Mouse (Mus musculus) v-Abl transformed pro-B cells (cell line): ENCODE data around the gene Homer2.

ENCODE experiments used
- in situ Hi-C, 2 experiments: fragments of 400-800 bp; cut with MboI; formaldehyde crosslinking; loops; one replicate each; pipeline ENCODE4 v1.15.1; 2025; ENCODE audit not compliant: unreplicated experiment in 2 of 2

The Homer2 gene

GRCm38 (mm10) chr7:81653988-81654387, 53.3 kb downstream of the Homer2 start:
- in situ Hi-C loops, result no loop called here

GRCm38 (mm10) chr7:81652296-81652695, 55.0 kb downstream of the Homer2 start:
- in situ Hi-C loops, result no loop called here

- in situ Hi-C loops, result no loop called here
Observed at GRCm38 (mm10) chr7:81651284-81651683, 56.0 kb downstream of the Homer2 start.

DNA sequence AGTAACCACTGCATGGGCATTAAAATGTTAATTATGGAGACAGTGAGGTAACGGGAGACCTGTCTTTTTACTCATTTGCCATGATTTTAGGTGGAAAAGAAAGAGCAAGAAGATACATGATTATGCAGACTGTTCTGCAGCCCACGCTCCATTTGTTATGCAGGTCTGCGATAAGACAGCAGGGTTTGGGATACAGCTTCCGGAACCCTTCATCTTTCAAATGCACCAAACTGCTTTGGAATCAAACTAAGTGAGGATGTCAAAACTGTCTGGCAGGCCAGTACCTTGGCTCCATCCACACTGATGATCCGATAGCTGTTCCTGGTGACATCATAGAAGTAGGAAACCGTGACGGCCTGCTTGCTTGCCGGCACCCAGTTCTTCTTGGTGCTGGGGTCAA, 58.1 kb downstream of the Homer2 start:
- in situ Hi-C loops, result no loop called here

DNA sequence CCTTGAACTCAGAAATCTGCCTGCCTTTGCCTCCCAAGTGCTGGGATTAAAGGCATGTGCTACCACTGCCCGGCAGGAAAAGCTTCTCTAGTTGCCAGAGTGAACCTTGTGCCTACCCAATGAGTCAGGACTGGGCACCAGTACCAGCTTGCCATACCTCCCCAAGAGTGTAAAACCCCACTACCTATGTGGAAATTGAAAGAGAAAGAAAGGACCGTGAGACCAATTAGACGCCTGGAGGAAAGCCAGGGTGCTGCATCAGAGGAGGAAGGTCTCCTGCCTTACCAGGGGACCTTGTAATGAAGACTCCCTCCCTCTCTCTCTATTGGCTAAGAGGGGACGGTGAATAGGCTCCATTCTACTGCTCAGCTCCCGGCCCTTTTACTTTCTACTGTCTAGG, 59.4 kb downstream of the Homer2 start:
- in situ Hi-C loops, result no loop called here

- in situ Hi-C loops, result no loop called here
Observed at GRCm38 (mm10) chr7:81644551-81645235, 62.6 kb downstream of the Homer2 start.

DNA sequence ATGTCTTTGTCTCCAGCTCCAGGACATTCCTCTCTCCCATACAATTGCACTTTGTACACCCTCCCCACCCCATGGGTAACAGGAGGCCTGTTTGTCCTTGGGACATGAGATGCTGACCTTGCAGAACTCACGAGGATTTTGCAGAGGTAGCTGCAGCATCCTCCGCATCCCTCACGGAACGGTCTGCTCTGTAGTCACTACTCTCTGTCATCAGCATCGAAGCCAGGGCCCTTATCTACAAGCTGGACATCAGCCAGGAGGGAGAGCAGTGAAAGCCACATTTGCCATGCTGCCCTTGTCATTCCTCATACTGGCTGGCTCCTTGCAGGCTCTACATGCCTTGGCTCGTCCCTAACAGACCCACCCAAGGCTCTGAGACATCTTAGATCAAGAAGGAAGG, 66.2 kb downstream of the Homer2 start:
- in situ Hi-C loops, result no loop called here

- in situ Hi-C loops, result no loop called here
Observed at GRCm38 (mm10) chr7:81632586-81632985, 74.7 kb downstream of the Homer2 start.

DNA sequence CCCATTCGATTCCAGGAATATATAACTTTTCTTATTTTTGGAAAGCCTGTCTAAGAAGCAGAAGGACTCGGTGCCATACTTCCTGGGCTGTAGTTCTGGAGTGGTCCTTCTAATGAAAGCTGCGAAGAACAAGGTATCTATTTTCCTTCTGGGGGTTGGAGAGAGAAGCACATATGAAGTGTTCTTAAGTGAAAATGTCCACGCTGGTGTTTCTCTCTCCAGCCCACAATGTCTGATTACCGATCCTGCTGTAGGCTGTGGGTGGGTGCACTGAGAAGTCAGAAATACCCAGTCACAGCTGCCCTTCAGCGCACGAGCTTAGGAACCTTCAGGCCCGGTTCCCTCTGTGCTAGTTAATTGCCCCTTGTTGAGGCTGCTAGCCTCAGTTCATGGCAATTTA, 76.1 kb downstream of the Homer2 start:
- in situ Hi-C loops, result no loop called here

DNA sequence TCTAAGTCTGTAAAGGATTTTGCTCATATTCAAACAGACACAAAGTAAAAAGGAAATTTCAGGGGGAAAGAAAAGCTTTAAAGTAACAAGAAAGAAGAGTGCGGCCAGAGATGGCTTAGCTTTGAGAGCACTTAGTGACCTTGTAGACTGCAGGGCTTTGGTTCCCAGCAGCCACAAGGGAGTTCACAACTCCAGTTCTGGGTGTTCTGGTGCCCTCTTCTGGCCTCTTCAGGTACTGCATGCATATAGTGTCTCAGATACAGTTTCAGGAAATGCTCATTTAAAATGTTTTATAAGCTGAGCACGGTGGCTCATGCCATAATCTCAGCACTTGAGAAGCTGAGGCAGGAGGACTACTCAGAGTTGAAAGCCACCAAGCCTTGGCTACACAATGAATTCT, 80.9 kb downstream of the Homer2 start:
- in situ Hi-C loops, result loop anchor here in 1 of 2 experiments (10.0 kb wide), 1 partner anchor 222 kb away; no protein-coding TSS in a partner anchor

GRCm38 (mm10) chr7:81623767-81624166, 83.6 kb downstream of the Homer2 start:
- in situ Hi-C loops, result loop anchor here (5.0 to 10.0 kb wide), 2 partner anchors 219 to 226 kb away; no protein-coding TSS in a partner anchor

DNA sequence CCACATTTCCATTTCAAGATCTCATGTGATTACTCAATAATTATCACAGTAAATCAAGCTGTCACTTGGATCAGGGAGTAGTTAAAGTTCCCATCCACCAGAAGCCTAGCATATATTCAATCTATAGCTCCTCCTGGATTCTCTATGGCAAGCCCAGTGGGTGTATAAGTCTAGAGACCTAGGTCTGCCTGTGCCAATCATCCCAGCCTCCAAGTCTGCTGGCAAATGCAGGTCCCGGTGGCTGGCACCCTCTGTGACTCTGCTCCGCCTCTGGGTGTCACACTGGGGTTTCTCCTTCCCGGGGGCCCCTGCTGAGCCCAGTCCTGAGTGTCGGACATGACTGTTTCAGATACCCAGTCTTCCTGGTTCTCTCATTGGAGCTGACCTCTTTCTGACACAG, 84.5 kb downstream of the Homer2 start:
- in situ Hi-C loops, result loop anchor here (5.0 to 10.0 kb wide), 2 partner anchors 218 to 225 kb away; no protein-coding TSS in a partner anchor

- in situ Hi-C loops, result no loop called here
Observed at GRCm38 (mm10) chr7:81615031-81615430, 92.3 kb downstream of the Homer2 start.

- in situ Hi-C loops, result no loop called here
Observed at GRCm38 (mm10) chr7:81612856-81613635, 94.3 kb downstream of the Homer2 start.

DNA sequence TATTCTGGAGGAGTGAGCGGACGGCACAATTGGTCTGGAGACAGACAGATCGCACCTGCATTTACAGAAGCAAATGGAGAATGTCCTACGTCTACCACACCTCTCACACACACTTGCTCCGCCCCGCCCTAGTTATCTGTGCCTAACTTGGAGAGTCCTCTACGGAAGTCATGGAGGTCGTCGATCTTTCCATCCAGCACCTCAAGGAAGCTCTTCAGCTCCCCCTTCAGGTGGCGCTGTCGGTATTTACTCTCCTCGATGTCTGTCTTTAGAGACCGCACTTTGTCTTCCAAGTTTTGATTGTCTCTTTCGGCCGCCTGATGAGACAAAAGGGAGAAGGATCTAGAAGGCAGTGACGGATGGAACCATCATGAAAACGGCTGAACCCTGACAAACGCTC, 97.2 kb downstream of the Homer2 start:
- in situ Hi-C loops, result no loop called here

DNA sequence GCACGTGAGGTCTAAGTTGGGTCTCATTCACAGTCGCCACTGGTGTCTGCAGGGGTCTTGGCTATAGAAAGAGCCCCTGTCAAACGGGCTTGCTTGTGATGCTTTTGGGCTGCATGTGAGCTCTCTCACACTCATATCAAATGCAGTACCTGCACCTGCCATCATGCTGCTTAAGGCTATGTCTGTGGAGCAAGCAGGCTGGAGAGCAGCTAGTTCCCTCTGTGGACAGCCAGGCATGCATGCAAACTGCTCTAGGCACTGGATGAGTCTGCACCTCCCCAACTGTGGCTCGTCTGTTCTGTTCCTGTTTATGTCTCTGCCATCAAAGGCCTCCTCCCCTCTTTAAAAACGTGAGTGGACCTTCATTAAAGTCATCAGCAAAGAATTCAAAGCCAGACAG, 100.9 kb downstream of the Homer2 start:
- in situ Hi-C loops, result no loop called here

- in situ Hi-C loops, result no loop called here
Observed at GRCm38 (mm10) chr7:81605489-81605888, 101.8 kb downstream of the Homer2 start.

- in situ Hi-C loops, result no loop called here
Observed at GRCm38 (mm10) chr7:81604991-81605390, 102.3 kb downstream of the Homer2 start.

DNA sequence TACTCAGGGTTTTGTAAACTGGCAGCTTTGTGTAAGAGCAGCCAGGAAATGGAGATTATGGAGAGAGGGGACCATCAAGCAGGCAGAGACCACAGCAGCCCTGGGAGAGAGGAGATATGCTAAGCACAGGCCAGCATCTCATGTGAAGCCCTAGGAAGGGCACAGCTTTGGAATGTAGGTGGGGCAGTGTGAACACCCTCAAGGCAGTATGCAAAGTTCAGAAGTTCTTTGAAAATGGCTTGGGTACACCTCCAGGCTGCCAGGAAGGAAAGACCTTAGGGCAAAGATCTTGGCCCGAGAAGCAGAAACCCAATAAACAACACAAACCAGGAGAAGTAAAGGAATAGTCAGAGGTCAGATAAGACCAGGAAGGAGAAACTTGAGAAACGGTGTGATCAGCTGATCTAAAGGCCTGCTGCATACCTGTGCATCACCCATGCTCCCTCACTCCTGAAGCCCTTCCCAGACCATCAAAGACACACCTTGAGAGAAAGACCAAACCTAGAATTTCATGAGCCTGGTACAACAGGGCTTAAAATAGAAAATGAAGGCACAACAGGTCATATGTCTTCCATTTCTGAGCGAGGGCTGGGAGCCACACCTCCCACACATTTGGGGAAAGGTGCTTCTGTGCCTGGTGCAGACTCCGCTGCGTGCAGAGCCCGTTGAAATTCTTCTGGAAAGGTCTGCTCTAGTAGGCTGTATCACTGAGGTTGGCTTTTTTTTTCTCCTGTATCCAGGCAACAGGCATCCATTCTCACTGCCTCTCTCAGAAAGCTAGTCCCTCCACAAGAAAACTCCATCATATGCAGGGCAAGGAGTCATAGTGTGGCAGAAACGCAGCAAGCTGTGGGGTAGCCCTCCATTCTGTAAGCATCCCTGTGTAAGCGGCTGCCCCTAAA, 107.7 kb downstream of the Homer2 start:
- in situ Hi-C loops, result no loop called here

DNA sequence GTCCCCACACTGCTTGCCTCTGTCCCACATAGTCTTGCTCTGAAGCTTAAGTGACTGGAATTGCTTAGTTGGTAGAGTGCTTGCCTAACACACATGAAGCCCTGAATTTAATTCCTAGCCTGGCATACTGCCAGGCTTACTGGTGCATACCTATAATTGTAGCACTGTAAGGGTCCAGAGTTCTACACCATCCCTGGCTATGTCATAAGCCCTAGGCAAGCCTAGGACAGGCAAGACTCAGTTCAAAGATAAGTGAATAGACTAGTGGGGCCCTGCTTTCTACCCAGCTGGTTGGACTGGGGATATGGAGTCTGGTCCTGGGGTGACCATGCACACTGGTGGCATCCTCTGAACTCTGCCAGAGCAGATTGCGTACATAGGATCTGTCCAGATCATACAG, 109.7 kb downstream of the Homer2 start:
- in situ Hi-C loops, result no loop called here

DNA sequence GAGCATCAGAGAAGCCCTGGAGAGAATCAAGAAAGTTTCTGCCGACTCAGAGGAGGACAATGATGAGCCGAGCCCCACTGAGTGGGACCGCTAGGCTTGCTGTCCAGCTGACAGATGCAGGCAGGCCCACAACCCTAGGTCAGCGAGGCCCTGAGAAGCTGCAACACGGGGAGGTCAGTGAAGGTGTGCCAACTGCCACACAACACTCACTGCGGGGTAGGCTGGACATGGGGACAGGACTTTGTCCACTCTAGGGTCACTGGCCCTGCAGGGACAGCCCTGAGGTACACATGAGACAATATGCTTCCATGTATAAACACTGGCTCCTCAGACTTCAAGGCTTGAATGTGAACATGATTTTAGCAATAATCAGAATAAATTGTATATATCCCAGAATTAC, 111.2 kb downstream of the Homer2 start:
- in situ Hi-C loops, result no loop called here
